Mouse (Mus musculus) cortical plate, adult 2 months (tissue): ENCODE measurements around the gene Det1. TPM values are rescaled to one million over a fixed set of nuclear protein-coding genes. Genes with fewer than 3 reads are reported as not detected.

Experiments
- H3K27ac ChIP-seq: fragments of 200-500 bp; 2 replicates; pipeline ENCODE4 v1.5.1; 2012; ENCODE audit warnings: low read length, control low read depth, inconsistent platforms; ENCODE audit not compliant: insufficient read depth
- H3K4me1 ChIP-seq: fragments of 200-500 bp; 2 replicates; pipeline ENCODE4 v1.6.1; 2011; ENCODE audit warnings: low read length; ENCODE audit not compliant: control insufficient read depth, insufficient read depth
- H3K4me3 ChIP-seq: fragments of 200-500 bp; 2 replicates; pipeline ENCODE4 v1.5.1; 2011; ENCODE audit warnings: mild to moderate bottlenecking, low read length, control low read depth; ENCODE audit not compliant: insufficient read depth
- CTCF ChIP-seq: fragments of 200-500 bp; IDR thresholded peaks from 2 replicates; pipeline ENCODE4 v1.5.1; 2011; ENCODE audit warnings: mild to moderate bottlenecking, control low read depth, low read length; ENCODE audit not compliant: insufficient read depth; ENCODE audit errors: extremely low read depth
- POLR2A ChIP-seq: fragments of 200-500 bp; IDR thresholded peaks from 2 replicates; pipeline ENCODE4 v1.6.1; 2011; ENCODE audit warnings: mild to moderate bottlenecking, low read length, control low read depth; ENCODE audit not compliant: insufficient read depth; ENCODE audit errors: extremely low read depth
- polyA plus RNA-seq: library from polyadenylated mRNA; depleted of rRNA; stranded (reverse); fragments of >200 nt; gene quantifications from 2 replicates; pipeline ENCODE4 v1.2.3, GENCODE M21; 2012

Gene Det1
- polyA plus RNA-seq, 1 experiment: 6.1 TPM

DNA sequence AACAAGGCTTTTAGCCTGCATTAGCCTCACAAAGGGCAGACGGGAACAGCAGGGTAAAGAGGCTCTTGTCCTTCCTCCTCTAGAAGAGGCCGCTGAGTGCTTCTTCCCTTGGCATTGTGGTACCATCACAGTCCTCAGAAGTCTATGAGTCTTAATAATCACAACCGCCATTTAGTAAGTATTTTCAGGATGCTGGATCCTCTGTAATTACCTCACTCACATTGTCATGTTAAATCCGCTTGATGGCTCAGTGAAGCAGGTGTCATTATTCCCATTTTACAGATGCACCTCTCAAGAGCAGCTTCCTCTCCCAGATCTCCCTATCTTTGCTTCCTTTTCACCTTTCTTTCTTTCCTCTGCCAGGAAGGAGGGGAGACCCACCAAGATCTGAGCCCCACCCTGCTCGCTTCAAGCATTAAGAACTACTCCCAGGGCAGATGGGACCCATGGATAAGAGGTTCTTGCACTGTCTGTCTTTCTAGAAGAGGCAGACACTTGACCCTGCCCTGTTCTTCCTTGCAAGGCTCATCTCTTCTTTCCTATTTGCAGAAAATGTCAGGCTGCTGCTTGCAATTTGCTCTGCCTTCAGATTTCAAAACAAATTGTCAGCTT lies 8.1 kb upstream of the Det1 start:
- H3K27ac ChIP-seq: no peak overlapping the region
- no peak overlapping the region for H3K4me3 ChIP-seq
- no peaks in the 10 kb centered on the region for H3K4me1 ChIP-seq
- TF ChIP-seq POLR2A (no peak), CTCF (no peak)

DNA sequence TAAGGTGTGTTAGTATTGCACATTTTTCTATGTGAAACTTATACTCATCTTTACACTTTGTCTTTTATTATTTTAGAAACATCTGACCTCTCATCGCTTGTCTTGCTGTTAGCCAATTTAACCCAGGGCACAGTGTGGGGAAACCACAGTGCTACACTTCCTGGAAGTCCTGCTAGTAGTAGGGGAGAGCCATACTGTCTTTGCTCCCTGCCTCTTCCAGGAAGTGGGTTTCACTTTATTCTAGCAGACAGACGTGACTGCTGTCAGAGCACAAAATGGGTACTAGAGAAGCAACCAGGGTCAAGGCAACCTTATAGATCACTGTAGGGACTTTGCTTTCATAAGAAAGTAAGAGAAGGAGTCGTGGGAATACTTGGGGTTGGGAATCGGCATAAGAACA lies 7.0 kb upstream of the Det1 start:
- no peaks in the 10 kb centered on the region for H3K4me1 ChIP-seq
- no peak overlapping the region for H3K27ac ChIP-seq
- H3K4me3 ChIP-seq: no peak overlapping the region
- TF ChIP-seq CTCF (no peak), POLR2A (no peak)

DNA sequence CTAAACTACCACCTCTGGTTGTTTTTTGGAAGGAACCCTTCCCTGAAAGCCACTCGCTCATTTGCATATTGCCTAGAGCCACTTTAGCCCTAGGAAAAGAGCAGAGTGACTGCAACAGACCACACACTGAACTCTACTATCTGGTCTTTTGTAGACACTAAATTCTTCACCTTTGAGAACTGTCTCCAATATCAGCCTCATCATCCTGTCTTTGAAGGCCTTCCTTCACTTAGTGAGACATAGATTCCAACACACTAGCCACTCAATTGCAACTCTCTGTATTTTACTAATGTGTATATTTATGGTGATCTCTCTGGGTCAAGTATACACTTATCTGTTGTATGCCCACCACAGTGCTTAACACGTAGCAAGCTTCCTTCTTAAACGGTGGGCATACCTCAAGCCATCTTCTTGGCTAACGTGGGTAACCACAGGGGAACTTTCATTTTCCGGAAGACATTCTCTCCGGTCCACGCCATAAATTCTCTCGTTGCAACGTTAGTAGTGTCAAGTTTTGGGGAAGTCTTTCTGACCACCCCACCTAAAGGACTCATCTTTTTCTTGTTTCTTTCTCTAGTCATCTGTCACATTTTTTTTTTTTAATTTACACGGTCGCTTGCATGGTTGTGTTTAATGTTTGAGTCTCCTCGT lies 872 bp downstream of the Det1 start:
- no peaks in the 10 kb centered on the region for H3K4me1 ChIP-seq
- peak overlapping the region; percentile 56 for H3K4me3 ChIP-seq
- no peak overlapping the region for H3K27ac ChIP-seq
- no peak for TF ChIP-seq POLR2A
- no peak for TF ChIP-seq CTCF

DNA sequence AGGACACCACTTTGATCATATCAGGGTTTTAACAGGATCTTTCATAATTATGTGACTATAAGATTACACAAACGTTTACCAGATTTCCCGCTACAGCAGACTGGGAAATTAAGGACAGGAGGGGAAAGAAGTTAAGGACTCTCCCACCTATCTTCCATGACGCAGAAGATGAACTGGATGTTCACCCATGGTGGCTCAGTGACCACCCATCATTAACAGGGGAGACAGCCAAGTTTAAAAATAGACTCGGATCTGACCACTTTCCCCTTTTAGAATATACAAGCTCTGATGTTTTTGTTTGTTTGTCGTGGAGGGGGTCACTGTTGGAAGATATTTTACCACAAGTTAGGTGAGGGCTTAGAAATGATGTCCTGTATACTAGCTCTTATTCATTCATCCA lies 5.5 kb downstream of the Det1 start:
- H3K4me3 ChIP-seq: no peak overlapping the region
- H3K27ac ChIP-seq: no peak overlapping the region
- TF ChIP-seq POLR2A (no peak), CTCF (no peak)
- no peaks in the 10 kb centered on the region for H3K4me1 ChIP-seq

DNA sequence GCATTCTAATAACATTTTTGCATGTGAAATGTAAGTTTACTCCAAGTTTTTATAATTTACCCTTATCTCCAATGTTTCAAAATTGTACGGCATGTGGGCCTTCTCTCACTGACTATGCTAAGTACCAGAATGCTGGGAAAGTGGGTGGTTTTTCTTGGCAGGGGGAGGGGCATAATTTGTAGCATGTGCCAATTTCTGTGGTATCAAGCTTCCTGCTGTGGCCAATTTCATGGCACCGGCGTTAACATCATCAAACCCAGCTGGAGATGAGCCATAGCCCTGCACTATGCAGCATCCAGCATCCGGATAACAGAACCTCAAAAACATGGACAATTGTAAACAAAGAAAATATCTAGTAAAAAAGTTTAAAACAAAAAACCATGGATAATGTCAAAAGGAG lies 9.8 kb downstream of the Det1 start:
- TF ChIP-seq POLR2A (no peak), CTCF (no peak)
- Histone ChIP-seq H3K27ac (no peak overlapping the region), H3K4me1 (no peaks in the 10 kb centered on the region), H3K4me3 (no peak overlapping the region)

DNA sequence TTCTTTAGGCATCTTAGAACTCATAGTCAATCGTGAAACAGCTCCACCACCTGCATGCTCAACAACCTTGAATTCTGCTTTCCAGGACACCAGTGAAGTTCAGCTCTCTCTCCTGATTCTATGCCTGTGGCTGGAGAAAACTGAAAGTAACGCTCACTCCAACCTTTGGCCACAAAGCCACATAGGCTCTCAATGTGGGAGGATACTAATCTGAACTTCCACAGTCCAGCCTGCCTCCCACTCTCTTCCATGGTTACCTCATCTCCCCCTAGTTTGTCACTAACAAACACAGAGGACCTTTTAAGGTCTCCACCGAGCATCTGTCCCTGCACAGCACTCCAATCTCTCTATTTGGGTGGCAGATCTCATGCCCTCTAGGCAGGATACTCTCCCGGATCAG lies 11.4 kb downstream of the Det1 start:
- Histone ChIP-seq H3K4me1 (no peaks in the 10 kb centered on the region), H3K4me3 (no peak overlapping the region), H3K27ac (no peak overlapping the region)
- TF ChIP-seq POLR2A (no peak), CTCF (no peak)

DNA sequence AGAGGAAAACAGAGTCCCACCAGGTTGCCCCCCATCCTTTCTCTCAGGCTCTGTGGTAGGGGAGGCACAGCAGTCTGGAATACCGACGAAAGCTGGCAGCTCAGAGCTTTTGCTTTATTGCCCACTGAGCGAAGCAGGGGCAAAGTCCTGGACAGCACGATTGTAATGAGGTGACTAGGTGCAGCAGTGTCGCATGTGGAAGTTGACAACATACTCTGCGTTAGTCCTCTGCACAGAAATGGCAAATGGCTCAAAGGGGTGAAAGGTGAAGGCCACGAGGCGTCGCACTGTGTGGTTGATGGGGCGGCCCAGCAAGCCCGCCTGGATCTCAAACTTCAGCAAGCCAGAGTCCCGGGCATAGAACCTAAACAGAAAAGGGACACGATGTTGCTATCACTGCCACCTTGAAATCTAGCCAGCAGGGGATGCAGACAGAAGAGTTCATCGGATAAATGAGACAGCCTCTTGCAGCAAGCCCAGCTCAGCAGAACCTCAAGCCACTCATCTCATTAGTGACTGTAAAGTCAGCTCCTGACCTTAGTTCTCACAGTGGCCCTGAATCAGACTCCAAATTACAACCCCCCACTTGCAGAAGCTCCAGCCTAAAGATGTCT lies 19.2 kb downstream of the Det1 start:
- Histone ChIP-seq H3K4me3 (no peak overlapping the region), H3K4me1 (no peaks in the 10 kb centered on the region), H3K27ac (no peak overlapping the region)
- TF ChIP-seq CTCF (no peak), POLR2A (no peak)

DNA sequence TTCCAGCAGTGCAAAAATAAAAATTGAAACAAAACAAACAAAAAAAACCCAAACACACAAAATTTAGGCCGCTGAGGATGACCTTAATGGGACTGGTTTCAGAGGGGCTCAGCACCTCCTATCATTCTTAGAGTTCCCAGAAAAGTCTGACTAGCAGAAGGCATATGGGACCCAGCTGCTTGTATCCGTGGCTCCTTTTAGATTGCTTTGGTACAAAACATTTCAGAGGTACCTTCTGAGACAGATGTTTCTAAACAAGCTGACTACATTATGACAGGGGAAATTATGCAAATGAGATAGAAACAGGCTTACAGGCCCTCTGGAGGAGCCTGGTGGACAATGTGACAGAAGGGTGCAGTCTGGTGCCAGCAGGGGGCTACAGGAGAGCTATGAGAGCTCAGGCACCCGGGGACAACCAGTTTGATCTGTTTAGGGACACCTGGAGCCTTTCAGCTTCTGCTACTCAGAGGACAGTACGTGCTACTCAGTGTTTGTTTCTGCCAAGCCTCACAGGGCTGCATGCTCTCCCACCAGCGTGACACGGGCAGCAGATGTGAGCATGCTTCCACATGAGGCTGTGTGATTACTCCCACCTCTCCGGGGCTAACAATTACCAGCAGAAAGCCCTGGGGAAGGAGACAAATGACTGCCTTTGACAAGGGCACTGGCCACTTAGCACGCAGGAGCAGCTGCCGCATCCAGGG lies 20.2 kb downstream of the Det1 start:
- H3K4me3 ChIP-seq: no peak overlapping the region

DNA sequence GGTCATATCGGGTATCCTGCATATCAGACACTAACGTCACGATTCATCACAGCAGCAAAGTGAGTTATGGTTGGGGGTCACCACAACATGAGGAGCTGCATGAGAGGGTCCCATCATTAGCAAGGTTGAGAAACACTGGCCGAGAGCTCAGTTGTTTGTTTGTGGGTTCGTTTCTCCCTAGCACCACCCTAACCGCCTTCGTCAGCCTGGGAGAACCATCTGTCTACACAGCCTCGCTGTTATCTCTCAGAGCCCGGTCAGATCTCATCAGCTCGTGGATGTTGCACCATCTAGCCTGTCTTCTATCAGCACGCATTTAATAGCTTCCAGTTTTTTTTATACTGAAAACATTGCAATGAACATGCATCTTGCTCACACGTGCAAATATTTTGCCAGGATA lies 28.7 kb downstream of the Det1 start:
- Histone ChIP-seq H3K4me1 (no peaks in the 10 kb centered on the region), H3K27ac (no peak overlapping the region), H3K4me3 (no peak overlapping the region)
- TF ChIP-seq POLR2A: no peak
- no peak for TF ChIP-seq CTCF

More for the DNA sequence above, 20.2 kb downstream of the Det1 start:
- Histone ChIP-seq H3K27ac (no peak overlapping the region), H3K4me1 (no peaks in the 10 kb centered on the region)
- TF ChIP-seq POLR2A: no peak
- TF ChIP-seq CTCF: no peak
